Mouse (Mus musculus): ENCODE measurements around the gene Nek6. TPM values are rescaled to one million over a fixed set of nuclear protein-coding genes. Genes with fewer than 3 reads are reported as not detected.

Gene Nek6
- total RNA-seq, 2 experiments from 2014 or later, result 0.38 to 1.9 TPM

- ATAC-seq (replicated peaks; ENCODE audit: low FRiP score, poor library complexity, severe bottlenecking), result no peak
These were observed 23.6 kb downstream of the Nek6 start for GRCm38 (mm10) chr2:38535051-38535450.

DNA sequence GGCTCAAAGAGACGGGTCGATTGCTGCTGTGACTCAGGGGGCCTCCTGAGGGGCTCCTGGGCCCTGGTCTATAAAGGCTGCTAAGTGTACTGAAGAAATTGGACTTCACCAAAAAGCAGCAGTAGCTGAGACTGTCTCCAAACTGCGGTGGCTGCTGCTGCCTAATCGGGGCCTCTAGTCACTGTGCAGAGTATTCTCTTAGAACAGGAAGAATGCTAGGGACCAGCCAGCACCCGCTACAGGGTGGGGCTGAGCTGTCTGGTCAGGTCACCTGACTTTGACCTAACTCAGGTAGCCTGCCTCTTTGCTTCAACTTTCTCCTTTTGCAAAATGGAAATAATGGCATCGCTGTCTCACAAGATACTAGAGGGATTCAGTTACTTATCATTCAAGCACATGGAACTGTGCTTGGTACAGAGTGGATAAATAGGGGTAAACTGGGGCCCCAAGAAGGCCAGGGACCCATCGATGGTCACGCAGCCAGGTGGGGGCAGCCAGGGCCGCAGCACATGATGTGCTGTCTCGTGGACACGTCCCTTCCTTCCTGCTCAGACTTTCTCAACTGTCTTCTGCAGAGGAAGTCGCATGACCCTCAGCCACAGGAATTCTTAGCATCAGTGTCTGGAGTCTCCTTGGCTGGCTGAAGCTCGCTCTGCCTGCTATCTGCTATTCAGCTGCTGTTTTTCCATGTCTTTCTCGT lies 24.2 kb downstream of the Nek6 start:
- no peak for ATAC-seq (replicated peaks; ENCODE audit: low FRiP score, poor library complexity, severe bottlenecking)

DNA sequence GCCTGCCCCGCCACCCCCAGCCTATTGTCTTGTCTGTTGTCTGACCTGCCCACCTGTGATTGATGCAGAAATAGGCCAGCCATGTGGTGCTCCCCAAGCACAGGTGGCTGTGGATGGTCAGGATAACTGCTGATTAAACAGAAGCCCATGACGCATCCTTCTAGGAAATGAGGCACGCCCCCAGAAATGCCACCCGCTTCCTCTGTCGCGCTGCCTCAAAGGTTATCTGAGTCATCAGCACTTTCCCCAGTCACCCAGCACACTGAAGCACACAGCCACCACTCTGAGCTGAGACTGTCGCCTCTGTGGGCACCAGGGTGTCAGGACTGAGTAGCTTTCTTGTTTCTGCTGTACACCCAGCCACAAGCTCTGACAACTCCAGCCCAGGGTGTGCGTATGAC lies 24.9 kb downstream of the Nek6 start:
- ATAC-seq (replicated peaks; ENCODE audit: low FRiP score, poor library complexity, severe bottlenecking), result no peak

- no peak for ATAC-seq (replicated peaks; ENCODE audit: low FRiP score, poor library complexity, severe bottlenecking)
These were observed 28.2 kb downstream of the Nek6 start for GRCm38 (mm10) chr2:38539677-38540076.

DNA sequence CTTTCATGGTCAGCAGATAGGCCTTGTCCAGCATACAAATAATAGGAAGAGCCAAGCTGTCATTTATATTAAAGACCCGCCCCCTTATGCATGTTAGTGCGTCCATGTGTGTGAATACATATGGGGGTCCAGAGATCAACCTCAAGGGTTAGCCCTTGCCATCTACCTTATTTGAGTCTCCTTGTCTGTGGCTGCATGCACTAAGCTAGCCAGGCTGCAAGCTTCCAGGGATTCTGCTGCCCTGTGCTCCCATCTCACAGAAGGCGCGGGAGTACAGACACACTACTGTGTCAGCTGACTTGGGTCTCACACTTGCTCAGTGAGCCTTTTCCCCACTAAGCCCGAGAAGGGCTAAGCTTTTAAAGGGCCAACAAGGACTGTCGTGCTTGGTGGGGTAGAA lies 29.2 kb downstream of the Nek6 start:
- no peak for ATAC-seq (replicated peaks; ENCODE audit: low FRiP score, poor library complexity, severe bottlenecking)

- no peak for ATAC-seq (replicated peaks; ENCODE audit: low FRiP score, poor library complexity, severe bottlenecking)
These were observed 29.7 kb downstream of the Nek6 start for GRCm38 (mm10) chr2:38541101-38541500.

DNA sequence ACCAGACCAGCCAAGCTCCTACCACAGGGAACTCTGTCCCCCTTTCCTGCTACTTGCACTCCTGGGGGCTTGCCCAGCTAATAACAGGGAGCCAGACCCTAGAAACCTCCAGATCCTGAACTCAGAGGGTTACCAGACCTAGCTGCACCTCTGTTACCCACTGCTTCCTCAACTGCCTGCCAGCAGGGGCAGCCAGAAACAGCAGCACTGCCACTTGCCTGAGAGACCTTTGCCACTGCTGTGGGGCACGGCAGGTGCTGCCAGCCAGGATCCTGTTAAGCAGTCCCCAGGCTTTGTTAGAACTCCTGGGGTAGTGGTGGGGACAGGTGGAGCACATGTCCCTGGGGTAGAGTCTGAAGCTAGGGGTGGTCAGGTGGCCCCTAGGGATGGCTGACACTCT lies 30.1 kb downstream of the Nek6 start:
- no peak for ATAC-seq (replicated peaks; ENCODE audit: low FRiP score, poor library complexity, severe bottlenecking)

DNA sequence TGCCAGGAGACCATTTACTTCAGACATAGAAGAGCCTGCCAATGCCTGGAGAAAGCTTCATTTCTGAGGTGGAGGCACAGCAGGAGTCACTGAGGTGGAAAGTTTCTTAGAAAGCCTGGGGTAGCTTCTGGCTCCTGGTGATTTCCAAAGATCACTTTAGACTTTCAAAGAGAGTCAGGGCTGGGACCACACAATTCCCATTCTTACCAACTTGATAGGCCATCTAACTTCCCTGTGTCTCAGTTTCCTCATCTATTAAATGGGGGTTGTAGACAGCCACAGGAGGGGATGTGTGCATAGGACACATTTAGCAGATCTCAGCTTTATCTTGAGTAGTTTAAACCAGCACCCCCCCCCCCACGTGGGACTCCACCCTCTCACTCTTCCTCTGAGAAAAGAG lies 30.9 kb downstream of the Nek6 start:
- no peak for ATAC-seq (replicated peaks; ENCODE audit: low FRiP score, poor library complexity, severe bottlenecking)

DNA sequence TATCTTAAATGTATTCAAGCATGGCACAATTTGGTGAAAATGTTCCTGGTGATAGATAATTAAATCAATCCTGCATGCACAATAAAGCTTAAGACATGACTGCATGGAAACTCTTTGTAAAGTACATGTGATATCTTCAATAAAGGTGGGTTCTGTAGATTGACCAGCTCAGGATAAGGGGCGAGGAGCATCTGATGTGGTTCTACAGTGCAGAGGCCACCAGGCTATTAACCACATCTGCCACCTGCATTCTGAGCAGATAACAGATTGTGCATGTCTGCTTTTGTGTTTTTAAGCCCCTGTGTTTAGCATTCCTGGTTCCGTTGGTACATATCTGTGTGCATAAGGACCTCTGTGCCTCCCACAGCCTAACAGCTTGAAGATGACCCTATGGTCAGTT lies 31.7 kb downstream of the Nek6 start:
- no peak for ATAC-seq (replicated peaks; ENCODE audit: low FRiP score, poor library complexity, severe bottlenecking)

GRCm38 (mm10) chr2:38544341-38544740 lies 32.9 kb downstream of the Nek6 start:
- no peak for ATAC-seq (replicated peaks; ENCODE audit: low FRiP score, poor library complexity, severe bottlenecking)

DNA sequence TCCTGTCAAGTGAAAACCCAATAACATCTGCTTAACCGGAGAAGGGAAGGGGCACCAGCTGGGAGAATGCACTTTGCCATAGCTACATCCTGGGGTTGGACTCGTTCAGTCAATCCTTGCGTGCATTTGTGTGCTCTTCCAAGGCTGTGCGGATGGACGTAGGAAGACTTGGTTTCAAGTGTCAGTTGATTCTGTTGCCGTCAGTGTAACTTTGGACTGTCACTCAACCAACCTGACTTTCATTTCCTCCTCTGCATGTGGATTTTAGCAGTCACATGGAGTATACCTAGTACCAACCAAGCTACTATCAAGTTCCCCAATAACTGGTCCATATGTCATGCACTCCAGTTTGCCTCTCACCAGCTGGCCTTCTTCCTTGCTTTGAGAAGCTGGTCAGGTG lies 33.5 kb downstream of the Nek6 start:
- ATAC-seq (replicated peaks; ENCODE audit: low FRiP score, poor library complexity, severe bottlenecking), result no peak

DNA sequence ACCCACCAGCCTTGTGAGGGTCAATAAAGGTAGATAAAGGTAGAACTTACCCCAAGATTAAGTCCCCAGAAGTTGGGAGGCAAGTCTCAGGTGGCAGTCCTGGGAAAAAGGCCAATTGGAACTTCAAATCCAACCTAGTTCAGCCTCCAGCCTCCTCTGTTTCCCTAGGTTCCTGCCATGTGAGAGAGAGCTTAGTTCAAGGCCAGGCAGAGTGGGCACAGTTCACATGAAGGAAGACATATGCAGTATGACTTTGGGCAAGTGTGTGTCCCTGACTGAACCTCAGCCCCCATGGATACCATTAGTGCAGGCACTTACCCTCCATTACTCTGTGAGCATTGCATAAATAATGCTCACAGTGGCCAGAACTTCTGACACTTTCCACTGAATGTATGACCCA lies 34.3 kb downstream of the Nek6 start:
- ATAC-seq (replicated peaks; ENCODE audit: low FRiP score, poor library complexity, severe bottlenecking), result no peak

DNA sequence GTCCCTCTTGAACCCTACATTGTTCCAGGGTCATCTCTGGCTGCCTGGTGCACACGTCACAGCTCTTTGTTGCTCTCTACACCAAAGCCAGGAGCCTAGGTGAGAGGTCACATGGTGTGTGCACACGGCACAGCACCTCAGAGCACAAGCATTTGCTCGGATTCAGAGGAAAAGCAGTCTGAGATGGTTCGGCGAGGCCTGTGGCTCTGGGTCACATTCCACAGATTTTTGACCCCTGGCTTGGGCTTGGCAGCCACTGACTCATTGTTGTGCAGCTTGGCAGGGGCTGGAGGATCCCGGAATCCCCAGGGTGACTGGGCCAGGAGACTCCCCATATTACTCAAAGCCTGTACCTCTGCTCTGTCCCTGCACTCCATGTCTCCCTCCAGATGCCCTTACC lies 34.8 kb downstream of the Nek6 start:
- ATAC-seq (replicated peaks; ENCODE audit: low FRiP score, poor library complexity, severe bottlenecking), result no peak

GRCm38 (mm10) chr2:38546748-38547147 lies 35.3 kb downstream of the Nek6 start:
- no peak for ATAC-seq (replicated peaks; ENCODE audit: low FRiP score, poor library complexity, severe bottlenecking)

DNA sequence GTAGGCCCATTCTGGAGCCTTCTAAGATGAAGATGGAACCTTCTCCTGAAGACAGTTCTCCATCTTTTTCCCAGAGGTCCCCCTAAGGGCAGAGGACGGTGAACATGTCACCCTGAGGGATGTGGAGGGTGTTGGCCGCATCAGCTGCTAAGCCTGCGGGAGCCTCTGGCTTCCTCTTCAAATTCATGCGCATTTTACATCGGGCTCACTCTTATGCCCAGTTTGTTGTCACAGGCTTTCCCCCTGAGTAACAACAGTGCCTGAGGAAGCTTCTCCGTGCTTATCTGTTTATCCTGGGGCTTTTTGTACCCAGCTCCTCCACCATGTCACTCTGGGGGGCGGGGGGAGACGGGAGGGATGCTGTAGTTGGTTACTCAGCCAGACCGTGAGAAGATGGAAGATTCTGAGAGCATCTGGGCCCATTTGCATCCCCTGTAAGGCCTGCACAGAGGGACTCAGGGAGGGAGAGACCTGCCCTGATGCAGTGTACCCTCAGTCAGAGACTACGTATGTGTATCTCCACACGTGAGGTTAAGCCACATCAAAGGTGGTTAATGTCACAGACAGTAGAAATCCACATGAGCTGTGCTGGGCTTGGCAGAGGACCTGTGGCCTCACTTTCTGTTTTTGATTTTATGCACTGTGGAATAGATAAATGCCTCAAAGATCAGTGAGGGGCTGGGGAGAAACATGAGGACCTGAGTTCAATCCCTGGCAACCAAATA lies 36.5 kb downstream of the Nek6 start:
- ATAC-seq (replicated peaks; ENCODE audit: low FRiP score, poor library complexity, severe bottlenecking), result no peak

GRCm38 (mm10) chr2:38552004-38552443 lies 40.6 kb downstream of the Nek6 start:
- ATAC-seq (replicated peaks; ENCODE audit: low FRiP score, poor library complexity, severe bottlenecking), result no peak

DNA sequence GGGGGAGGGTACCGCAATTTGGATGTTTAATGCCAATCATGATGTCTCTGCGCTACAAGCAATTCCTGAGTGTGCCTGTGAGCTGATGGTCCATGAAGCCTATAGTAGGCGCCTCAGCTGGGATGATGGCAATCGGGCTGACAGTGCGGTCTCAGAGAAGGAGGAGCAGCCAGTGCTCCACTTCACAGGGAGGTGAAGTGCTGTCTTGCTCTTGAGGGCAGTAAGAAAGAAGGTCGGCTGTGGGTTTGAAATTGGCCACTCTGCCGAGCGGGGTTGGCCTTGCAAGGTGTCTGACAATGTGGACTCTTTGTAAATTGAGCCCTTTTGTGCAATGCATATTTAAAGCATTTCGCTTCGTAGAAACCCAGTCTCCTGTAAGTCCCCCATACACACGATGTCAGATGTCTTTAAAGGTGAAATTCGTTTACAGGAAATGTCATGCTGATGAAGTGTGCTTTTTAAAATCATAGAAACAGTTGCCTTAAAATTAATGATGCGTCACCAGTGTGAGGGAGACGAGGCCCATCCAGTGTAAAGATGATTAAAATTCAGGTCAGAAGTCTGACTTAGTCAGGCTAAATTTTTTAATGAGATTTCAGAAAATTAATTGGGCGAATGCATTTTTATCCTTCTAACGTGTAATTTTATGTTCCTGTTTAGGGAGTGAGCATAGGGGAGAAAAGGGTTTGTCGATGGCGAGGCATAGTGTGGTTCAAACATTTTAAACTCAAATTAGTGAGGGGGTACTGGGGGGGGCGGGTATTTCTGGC lies 43.0 kb downstream of the Nek6 start:
- ATAC-seq (replicated peaks; ENCODE audit: low FRiP score, poor library complexity, severe bottlenecking), result no peak

DNA sequence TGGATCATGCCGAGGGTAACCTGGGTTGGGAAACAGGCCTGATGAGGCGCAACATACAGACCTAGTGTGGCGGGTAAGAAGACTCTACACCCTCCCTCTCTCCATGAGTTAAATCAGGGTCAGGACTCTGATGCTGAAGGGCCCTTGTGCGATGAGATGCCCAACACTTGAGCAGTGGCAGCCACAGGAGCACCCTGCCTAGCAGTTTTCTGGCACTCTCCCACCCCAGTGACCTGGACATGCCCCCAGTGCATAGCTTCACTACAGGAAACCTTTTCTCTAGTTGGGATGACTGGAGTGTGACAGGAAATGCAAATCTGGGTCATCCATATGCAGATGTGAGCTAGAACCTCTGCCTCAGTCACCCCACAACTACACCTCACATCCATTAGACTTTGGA lies 44.2 kb downstream of the Nek6 start:
- no peak for ATAC-seq (replicated peaks; ENCODE audit: low FRiP score, poor library complexity, severe bottlenecking)

GRCm38 (mm10) chr2:38556721-38557120 lies 45.3 kb downstream of the Nek6 start:
- no peak for ATAC-seq (replicated peaks; ENCODE audit: low FRiP score, poor library complexity, severe bottlenecking)

DNA sequence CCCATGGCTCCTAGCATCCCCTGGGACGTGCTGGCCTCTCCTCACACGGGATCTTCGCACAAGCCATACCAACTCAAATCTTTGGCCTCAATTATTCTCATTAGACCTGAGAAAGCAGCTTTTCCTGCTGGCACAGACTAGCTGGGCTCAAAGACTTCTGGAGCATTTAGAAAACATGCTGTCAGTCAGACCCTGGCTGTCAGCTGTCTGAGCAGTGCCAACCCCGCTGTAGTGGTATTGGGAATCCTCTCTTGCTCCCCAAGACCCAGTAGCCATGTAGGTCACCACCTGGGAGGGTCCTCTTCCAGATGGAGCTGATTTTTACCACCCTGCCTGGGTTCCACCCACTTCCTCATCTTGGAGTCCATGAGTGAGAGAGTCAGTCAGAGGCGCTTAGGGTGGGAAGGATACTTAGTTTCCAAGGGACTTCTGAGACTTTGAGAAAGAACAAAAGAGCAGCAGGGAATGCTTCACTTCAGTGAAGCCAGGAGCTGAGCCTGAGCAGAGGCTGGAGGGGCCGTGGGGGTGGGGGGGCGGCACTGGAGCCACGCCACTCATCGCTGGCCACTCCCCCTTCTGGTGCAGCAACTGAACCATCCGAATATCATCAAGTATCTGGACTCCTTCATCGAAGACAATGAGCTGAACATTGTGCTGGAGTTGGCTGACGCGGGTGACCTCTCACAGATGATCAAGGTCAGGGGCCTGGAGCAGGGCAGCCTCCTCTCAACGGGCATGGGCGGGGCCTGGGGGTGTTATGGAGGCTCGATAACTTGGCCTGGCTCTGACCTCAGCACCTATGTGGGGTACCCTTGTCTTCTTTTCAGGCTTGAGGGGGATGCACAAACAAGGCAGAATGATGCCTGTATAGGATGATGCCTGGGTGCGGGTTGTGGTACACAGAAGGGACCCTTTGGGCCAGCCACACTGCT lies 49.1 kb downstream of the Nek6 start:
- no peak for ATAC-seq (replicated peaks; ENCODE audit: low FRiP score, poor library complexity, severe bottlenecking)
